Mouse (Mus musculus) fibroblast of lung, adult 2 months (primary cell): Measurements from ENCODE around the gene Mtcl1.

Experiments used
- DNase-seq: peaks from one replicate; pipeline ENCODE4 v3.0.0-alpha.2; 2011; ENCODE audit warnings: low read depth

Gene Mtcl1

GRCm38 (mm10) chr17:66322646-66323255 lies 126.8 kb downstream of the Mtcl1 start:
- peak; percentile 14 for DNase-seq

GRCm38 (mm10) chr17:66321933-66322332 lies 127.6 kb downstream of the Mtcl1 start:
- no peak for DNase-seq

GRCm38 (mm10) chr17:66320716-66321372 lies 128.7 kb downstream of the Mtcl1 start:
- no peak for DNase-seq

GRCm38 (mm10) chr17:66318031-66318430 lies 131.5 kb downstream of the Mtcl1 start:
- no peak for DNase-seq

GRCm38 (mm10) chr17:66317576-66317975 lies 132.0 kb downstream of the Mtcl1 start:
- DNase-seq: no peak

GRCm38 (mm10) chr17:66317156-66317555 lies 132.4 kb downstream of the Mtcl1 start:
- DNase-seq: no peak

- no peak for DNase-seq
Observed at GRCm38 (mm10) chr17:66315451-66315850, 134.1 kb downstream of the Mtcl1 start.

- no peak for DNase-seq
Observed at GRCm38 (mm10) chr17:66314566-66315285, 134.8 kb downstream of the Mtcl1 start.

- DNase-seq: no peak
Observed at GRCm38 (mm10) chr17:66301906-66302305, 147.6 kb downstream of the Mtcl1 start.

GRCm38 (mm10) chr17:66301267-66301666 lies 148.3 kb downstream of the Mtcl1 start:
- DNase-seq: no peak

- DNase-seq: no peak
Observed at GRCm38 (mm10) chr17:66297721-66298120, 151.8 kb downstream of the Mtcl1 start.

- DNase-seq: no peak
Observed at GRCm38 (mm10) chr17:66293581-66293980, 156.0 kb downstream of the Mtcl1 start.

- no peak for DNase-seq
Observed at GRCm38 (mm10) chr17:66289894-66290293, 159.7 kb downstream of the Mtcl1 start.
